Mouse (Mus musculus) megakaryocyte-erythroid progenitor cell, adult 5 weeks (primary cell): ENCODE results near the gene Pomp. TPM values are rescaled to one million over a fixed set of nuclear protein-coding genes. Genes with fewer than 3 reads are reported as not detected.

ENCODE experiments used
- polyA plus RNA-seq: library from polyadenylated mRNA; stranded (reverse); fragments of >175 nt; gene quantifications from 2 replicates; pipeline ENCODE4 v1.2.3, GENCODE M21; 2012

The Pomp gene
- 14.8 and 15.5 TPM in 2 replicates for polyA plus RNA-seq

DNA sequence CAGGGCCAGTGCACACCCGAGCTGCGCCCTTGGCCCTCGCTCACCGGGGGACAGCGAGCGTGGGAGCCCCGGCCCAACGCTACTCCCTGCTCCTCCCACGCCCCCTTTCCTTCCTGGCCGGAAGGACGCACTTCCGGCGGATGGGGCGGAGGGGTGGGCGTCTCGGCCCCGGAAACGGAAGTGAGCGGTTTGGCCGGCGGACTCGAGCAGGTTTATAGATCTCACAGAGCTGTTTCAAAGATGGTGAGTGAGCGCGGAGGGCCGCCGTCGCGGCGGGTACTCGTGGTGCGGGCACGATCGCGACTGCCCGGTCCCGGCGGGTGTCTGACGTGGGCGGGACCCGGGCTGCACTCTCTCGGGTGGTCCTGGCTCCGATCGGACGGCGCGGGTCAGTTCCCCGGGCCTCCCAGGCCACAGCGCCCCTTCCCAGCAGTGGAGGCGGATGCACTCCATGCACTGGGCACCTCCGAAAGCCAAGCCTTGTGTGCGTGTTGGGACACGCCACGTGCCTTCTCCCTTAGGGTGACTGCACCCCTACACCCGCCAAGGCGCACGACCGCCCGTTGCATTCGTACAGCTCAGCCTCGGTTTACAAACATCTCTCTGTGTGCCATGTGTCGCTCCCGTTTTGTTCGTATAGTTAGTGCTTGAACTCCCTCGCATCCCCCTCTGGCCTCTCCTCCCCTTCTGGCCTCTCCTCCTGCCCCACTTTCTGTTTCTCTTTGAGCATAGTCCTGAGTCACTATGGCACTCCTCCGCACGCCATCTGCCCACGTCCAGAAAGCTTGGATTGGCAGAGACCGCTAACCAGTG, at the start of gene Pomp:
TSS of gene Pomp (plus strand) at position 13 of the 813 bp plus-strand sequence.

DNA sequence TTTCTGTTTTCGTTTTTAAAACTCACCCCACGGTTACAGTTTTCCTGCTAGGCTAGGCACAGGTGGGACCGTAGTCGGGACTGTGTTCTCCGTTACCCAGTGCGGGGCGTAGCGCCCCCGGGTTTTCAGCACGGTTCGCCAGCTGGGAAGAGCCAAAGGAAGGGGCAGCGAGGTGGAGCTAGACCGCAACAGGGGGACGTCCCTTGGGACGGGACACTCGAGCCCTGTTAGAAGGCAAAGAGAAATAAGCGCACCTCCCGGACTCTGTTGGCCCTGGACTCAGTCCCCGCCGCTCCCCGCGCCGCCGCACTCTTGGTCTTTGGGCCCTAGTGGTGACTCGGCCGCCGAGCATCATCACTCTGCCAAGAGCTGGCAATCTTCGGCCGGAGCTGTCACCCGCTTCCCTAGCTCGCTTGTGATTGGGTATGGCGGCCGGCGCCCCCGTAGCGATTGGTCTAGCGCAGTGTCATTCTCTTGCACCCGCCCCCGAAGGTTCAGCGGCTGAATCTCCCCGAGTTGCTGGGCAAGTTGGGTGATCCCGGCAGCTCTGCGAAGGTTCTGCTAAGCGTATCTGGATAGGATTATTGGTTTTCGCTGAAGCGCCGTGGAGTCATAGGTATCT, 34.3 kb downstream of the Pomp start, which contains the start of gene Slc46a3:
TSS of gene Slc46a3 (minus strand) at position 361 of the 622 bp plus-strand sequence.

Other genes starting within 250 kb of the Pomp start
- gene Flt1, start 134.4 kb upstream of the Pomp start, polyA plus RNA-seq = 0.17 and 0.33 TPM in 2 replicates
- gene Slc46a3, start 34.4 kb downstream of the Pomp start, polyA plus RNA-seq = 3.0 and 5.9 TPM in 2 replicates
- 0.39 and 0.47 TPM in 2 replicates for gene Mtus2, start 96.9 kb downstream of the Pomp start, polyA plus RNA-seq